12 mouse cellular contexts compared by ENCODE assay signal in genomic region chr2:155099421-155099820, GRCm38 (mm10). TPM values are rescaled to one million over a fixed set of nuclear protein-coding genes. Genes with fewer than 3 reads are reported as not detected.
DNase-seq lines count a peak whose midpoint lies in the region; ATAC-seq and TF ChIP-seq lines count a peak whose summit lies in the region.
"Had no signal": no experiment of that assay in that cellular context is flagged by ENCODE, and none has a peak within 500 bp of the region (broad histone marks: within the 10 kb centered on the region; RNA-seq: fewer than 3 reads in every experiment).

No protein-coding gene starts in this region.

- TF ChIP-seq CTCF in gastrocnemius, adult 2 months (IDR thresholded peaks at IDR 0.05) = no peak
- no peak for TF ChIP-seq CTCF in left cerebral cortex, adult 2 months (IDR thresholded peaks at IDR 0.05)

- no peak for ATAC-seq in activated CD4-positive, CD25-positive, alpha-beta regulatory T cell, adult 4 months
- ATAC-seq: hindbrain, postnatal 0 days had no signal

- DNase-seq in gastrocnemius, adult 2 months = peak; percentile 17
- no peak for DNase-seq in gastrocnemius, adult 8-10 months (ENCODE audit: low spot score in 2 of 2)
- DNase-seq in left cerebral cortex, adult 2 months (ENCODE audit: extremely low spot score in 1 of 2, low spot score in 2 of 2) = peak in 1 of 2 experiments; percentile 11
- DNase-seq in left cerebral cortex, postnatal 14 days (ENCODE audit: low spot score in 2 of 2) = no peak
- peak; percentile 20 for DNase-seq in adrenal gland, postnatal 25 days
- peak; percentile 77 for DNase-seq in kidney, postnatal 14 days
- DNase-seq in thymus, postnatal 4 days = no peak

- intact Hi-C loops in gastrocnemius, adult 2 months (cut with DNase I) = no loop called here
- intact Hi-C loops in left cerebral cortex, adult 2 months (cut with DNase I) = no loop called here
- intact Hi-C loops in left cerebral cortex, postnatal 14 days (cut with DNase I) = no loop called here

- H3K27ac ChIP-seq in gastrocnemius, adult 2 months = peak overlapping the region; percentile 12; the same call in 1 of the 2 replicates
- H3K27ac ChIP-seq in left cerebral cortex, adult 2 months = peak overlapping the region; percentile 38
- H3K27ac ChIP-seq: forebrain, embryonic 12.5 days; hindbrain, postnatal 0 days; limb, embryonic 15.5 days; midbrain, embryonic 12.5 days had no signal

- no peak overlapping the region for H3K4me3 ChIP-seq in gastrocnemius, adult 2 months
- H3K4me3 ChIP-seq in left cerebral cortex, adult 2 months = no peak overlapping the region
- H3K4me3 ChIP-seq: forebrain, embryonic 12.5 days; limb, embryonic 15.5 days; midbrain, embryonic 12.5 days had no signal

RNA-seq across cellular contexts. Expression of gene Ahcy, which starts 25.1 kb away (rescaled TPM):
- 10 to 100 TPM; 13.9 to 19.0 TPM for total RNA-seq in gastrocnemius, adult 2 months (2021)
- 10 to 100 TPM; 15.6 to 19.5 (median 18.7) TPM for total RNA-seq in gastrocnemius, adult 8-10 months (2022)
- total RNA-seq in left cerebral cortex, adult 2 months (2021) = 10 to 100 TPM; 13.8 to 14.4 TPM
- 10 to 100 TPM; 12.1 to 12.7 TPM for total RNA-seq in left cerebral cortex, postnatal 14 days (2021)
- total RNA-seq in adrenal gland, postnatal 25 days (2021) = 42.0 and 52.2 TPM in 2 replicates
- polyA plus RNA-seq in activated CD4-positive, CD25-positive, alpha-beta regulatory T cell, adult 4 months (2017; shearing (Covaris generic)) = 10 to 100 TPM; 30.2 to 50.5 TPM

RNA-seq across cellular contexts. Expression of gene Itch, which starts 33.9 kb away (rescaled TPM):
- total RNA-seq in gastrocnemius, adult 2 months (2021) = 10 to 100 TPM; 20.1 to 21.6 TPM
- 10 to 100 TPM; 14.1 to 20.7 (median 18.0) TPM for total RNA-seq in gastrocnemius, adult 8-10 months (2022)
- 10 to 100 TPM; 50.8 to 53.9 TPM for total RNA-seq in left cerebral cortex, adult 2 months (2021)
- 10 to 100 TPM; 40.7 to 42.2 TPM for total RNA-seq in left cerebral cortex, postnatal 14 days (2021)
- total RNA-seq in adrenal gland, postnatal 25 days (2021) = 49.8 and 53.0 TPM in 2 replicates
- 10 to 100 TPM; 53.0 to 53.4 TPM for polyA plus RNA-seq in activated CD4-positive, CD25-positive, alpha-beta regulatory T cell, adult 4 months (2017; shearing (Covaris generic))

Comparison
In these comparisons a context has a peak if more than half of its experiments do, and no peak if none do; other contexts are left out.
1. DNase-seq: peak in gastrocnemius, adult 2 months (single experiment), adrenal gland, postnatal 25 days (single experiment) and kidney, postnatal 14 days (single experiment); none in gastrocnemius, adult 8-10 months (0 of 2), left cerebral cortex, postnatal 14 days (0 of 2) and thymus, postnatal 4 days (single experiment).